Mouse (Mus musculus) heart, embryonic 11.5 days (tissue): Measurements from ENCODE around the gene Ppm1h. TPM values are rescaled to one million over a fixed set of nuclear protein-coding genes. Genes with fewer than 3 reads are reported as not detected.

Experiments
- ATAC-seq: fragments of 200-750 bp; cut with Nextera tagmentation; replicated peaks from 2 replicates; pipeline ENCODE4 v1.8.0; 2017; ENCODE audit warnings: moderate library complexity; ENCODE audit not compliant: insufficient number of reproducible peaks, low FRiP score, low TSS enrichment
- H3K27ac ChIP-seq: fragments of 300-500 bp; sonication (generic); 2 replicates; pipeline ENCODE4 v1.5.1; 2014; ENCODE audit warnings: mild to moderate bottlenecking, low read depth, low read length
- H3K27me3 ChIP-seq: fragments of 300-500 bp; sonication (generic); 2 replicates; pipeline ENCODE4 v1.6.1; 2014; ENCODE audit warnings: mild to moderate bottlenecking, low read length, mixed read lengths; ENCODE audit not compliant: control insufficient read depth, insufficient read depth
- H3K36me3 ChIP-seq: fragments of 300-500 bp; sonication (generic); 2 replicates; pipeline ENCODE4 v1.6.1; 2014; ENCODE audit warnings: mild to moderate bottlenecking, low read length, moderate library complexity, mixed read lengths; ENCODE audit not compliant: control insufficient read depth, insufficient read depth
- H3K4me1 ChIP-seq: fragments of 300-500 bp; sonication (generic); 2 replicates; pipeline ENCODE4 v1.6.1; 2014; ENCODE audit warnings: low read length; ENCODE audit not compliant: control insufficient read depth, insufficient read depth
- H3K4me2 ChIP-seq: fragments of 300-500 bp; sonication (generic); 2 replicates; pipeline ENCODE4 v1.6.1; 2014; ENCODE audit warnings: mild to moderate bottlenecking, moderate library complexity
- H3K4me3 ChIP-seq: fragments of 300-500 bp; sonication (generic); 2 replicates; pipeline ENCODE4 v1.5.1; 2014; ENCODE audit warnings: low read depth, low read length
- H3K9ac ChIP-seq: fragments of 300-500 bp; sonication (generic); 2 replicates; pipeline ENCODE4 v1.6.1; 2014; ENCODE audit warnings: mild to moderate bottlenecking, low read depth, low read length, moderate library complexity
- H3K9me3 ChIP-seq: fragments of 300-500 bp; sonication (generic); replicated peaks from 2 replicates; pipeline ENCODE4 v1.6.1; 2016; ENCODE audit warnings: low read length; ENCODE audit not compliant: control insufficient read depth
- WGBS: fragments of 180-500 bp; shearing (Covaris S2); extraction: QIAGEN DNeasy Blood & Tissue Kit; methylation state at CpG from one replicate; pipeline ENCODE4 v1.1.7; 2014; ENCODE audit not compliant: insufficient replicate concordance; 5-methylcytosine and 5-hydroxymethylcytosine counted together
- polyA plus RNA-seq: library from polyadenylated mRNA; unstranded; fragments of >200 nt; fragmentation: Nextera tagmentation; extraction: Ambion mirVana; gene quantifications from 2 replicates; pipeline ENCODE4 v1.2.1, GENCODE M21; 2014

The Ppm1h gene
- polyA plus RNA-seq, 1 experiment from 2014 or later: 3.9 TPM

- Histone ChIP-seq H3K36me3 (no peaks in the 10 kb centered on the region), H3K27ac (no peak overlapping the region), H3K4me1 (no peaks in the 10 kb centered on the region), H3K4me3 (no peak overlapping the region), H3K4me2 (no peak overlapping the region), H3K9ac (no peak overlapping the region), H3K27me3 (no peaks in the 10 kb centered on the region), H3K9me3 (no peaks in the 10 kb centered on the region)
- no peak for ATAC-seq
- 86% methylated on average over 6 of the region's 6 CpGs for WGBS
Measured at GRCm38 (mm10) chr10:122950966-122951365, 272.4 kb downstream of the Ppm1h start.

- Histone ChIP-seq H3K27ac (no peak overlapping the region), H3K4me3 (no peak overlapping the region), H3K27me3 (no peaks in the 10 kb centered on the region), H3K4me2 (no peak overlapping the region), H3K9ac (no peak overlapping the region), H3K36me3 (no peaks in the 10 kb centered on the region), H3K4me1 (no peaks in the 10 kb centered on the region), H3K9me3 (no peaks in the 10 kb centered on the region)
- WGBS: 85% methylated on average over 9 of the region's 9 CpGs
- ATAC-seq: no peak
Measured at GRCm38 (mm10) chr10:122953576-122953975, 275.0 kb downstream of the Ppm1h start.

DNA sequence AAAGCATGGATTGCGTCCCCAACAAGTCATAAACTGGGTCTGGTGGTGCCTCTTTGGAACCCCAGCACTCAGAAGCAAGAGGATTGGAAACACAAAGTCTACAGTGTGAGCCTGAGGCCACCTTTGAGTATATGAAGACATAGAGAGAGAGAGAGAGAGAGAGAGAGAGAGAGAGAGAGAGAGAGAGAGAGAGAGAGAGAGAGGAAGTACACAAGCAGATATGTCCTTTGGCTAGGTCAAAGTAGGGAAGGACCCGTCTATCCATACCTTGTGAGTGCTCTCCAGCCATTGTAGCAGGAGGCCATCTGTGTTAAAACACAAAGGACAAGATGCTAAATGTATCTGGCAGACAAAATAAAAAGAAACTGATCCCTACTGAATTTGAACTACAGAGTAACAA is 279.4 kb downstream of the Ppm1h start:
- no peak for ATAC-seq
- 74% methylated on average over 2 of the region's 2 CpGs for WGBS

DNA sequence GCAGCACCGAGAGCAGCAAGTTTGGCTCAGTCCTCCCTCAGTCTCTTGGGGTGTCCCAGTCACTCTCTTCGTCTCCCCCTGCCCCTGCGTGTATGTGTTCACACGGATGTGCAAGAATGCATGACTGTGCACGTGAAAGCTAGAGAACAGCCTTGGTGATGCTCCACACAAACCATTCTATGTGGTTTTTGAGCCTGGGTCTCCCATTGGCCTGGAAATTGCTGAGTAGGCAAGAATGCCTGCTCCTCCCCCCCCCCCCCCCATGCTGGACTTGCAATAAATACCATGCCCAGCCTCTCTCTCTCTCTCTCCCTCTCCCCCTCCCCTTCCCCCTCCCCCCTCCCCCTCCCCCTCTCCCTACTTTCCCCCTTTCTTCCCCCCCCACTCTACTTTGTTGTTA is 280.1 kb downstream of the Ppm1h start:
- no peaks in the 10 kb centered on the region for H3K9me3 ChIP-seq
- no peak overlapping the region for H3K27ac ChIP-seq
- no peaks in the 10 kb centered on the region; the same call in 1 of the 2 replicates for H3K4me1 ChIP-seq
- H3K36me3 ChIP-seq: no peaks in the 10 kb centered on the region
- whole genome bisulfite sequencing: 83% methylated on average over 5 of the region's 5 CpGs
- H3K27me3 ChIP-seq: no peaks in the 10 kb centered on the region
- H3K4me2 ChIP-seq: no peak overlapping the region
- H3K9ac ChIP-seq: no peak overlapping the region
- H3K4me3 ChIP-seq: no peak overlapping the region
- 0 out of 2 replicates have a peak, but pooled peaks have one; percentile 22 for ATAC-seq

More for the DNA sequence above, 279.4 kb downstream of the Ppm1h start:
- no peak overlapping the region for H3K4me2 ChIP-seq
- H3K4me1 ChIP-seq: no peaks in the 10 kb centered on the region
- no peak overlapping the region for H3K9ac ChIP-seq
- H3K27me3 ChIP-seq: no peaks in the 10 kb centered on the region
- H3K9me3 ChIP-seq: no peaks in the 10 kb centered on the region
- no peak overlapping the region for H3K27ac ChIP-seq
- H3K36me3 ChIP-seq: no peaks in the 10 kb centered on the region
- no peak overlapping the region for H3K4me3 ChIP-seq

- H3K27ac ChIP-seq: no peak overlapping the region
- H3K4me1 ChIP-seq: peaks cover 5% of the 10 kb centered on the region; the same call in 1 of the 2 replicates
- no peak for ATAC-seq
- 0 out of 2 replicates have a peak overlapping the region, but pooled peaks have one; percentile 38 for H3K4me2 ChIP-seq
- no peaks in the 10 kb centered on the region for H3K36me3 ChIP-seq
- no peaks in the 10 kb centered on the region for H3K9me3 ChIP-seq
- H3K4me3 ChIP-seq: no peak overlapping the region
- WGBS: 75% methylated on average over 16 of the region's 16 CpGs
- H3K27me3 ChIP-seq: no peaks in the 10 kb centered on the region
- no peak overlapping the region for H3K9ac ChIP-seq
Measured at GRCm38 (mm10) chr10:122960216-122960615, 281.7 kb downstream of the Ppm1h start.

GRCm38 (mm10) chr10:122960738-122961137 is 282.2 kb downstream of the Ppm1h start:
- Histone ChIP-seq H3K27me3 (no peaks in the 10 kb centered on the region), H3K27ac (no peak overlapping the region), H3K4me2 (peak overlapping the region; percentile 38), H3K36me3 (no peaks in the 10 kb centered on the region), H3K4me1 (peaks cover 5% of the 10 kb centered on the region; the same call in 1 of the 2 replicates), H3K9ac (no peak overlapping the region; the same call in 1 of the 2 replicates), H3K9me3 (no peaks in the 10 kb centered on the region), H3K4me3 (no peak overlapping the region)
- WGBS: 46% methylated on average over 16 of the region's 16 CpGs
- no peak for ATAC-seq

DNA sequence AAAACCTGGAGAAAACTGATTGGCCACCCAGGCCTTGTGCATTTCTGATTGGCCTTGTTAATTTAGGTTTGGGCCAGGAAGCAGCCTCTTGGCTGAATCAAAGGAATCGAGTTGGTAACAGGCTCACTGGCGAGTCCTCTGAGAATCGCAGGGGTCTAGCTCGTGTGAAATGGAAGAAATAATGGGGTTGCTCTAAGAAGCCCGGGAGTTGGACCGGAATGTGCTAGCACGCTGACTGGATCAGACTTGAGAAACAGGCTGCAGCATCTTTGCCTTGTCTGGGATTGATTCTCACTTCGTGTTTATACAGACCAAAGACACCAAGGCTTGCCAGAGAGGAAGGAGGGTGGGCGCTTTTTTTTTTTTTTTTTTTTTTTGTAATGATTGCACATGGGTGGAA is 282.9 kb downstream of the Ppm1h start:
- H3K27ac ChIP-seq: no peak overlapping the region
- peaks cover 5% of the 10 kb centered on the region; the same call in 1 of the 2 replicates for H3K4me1 ChIP-seq
- no peaks in the 10 kb centered on the region for H3K9me3 ChIP-seq
- H3K27me3 ChIP-seq: no peaks in the 10 kb centered on the region
- H3K36me3 ChIP-seq: no peaks in the 10 kb centered on the region
- H3K4me2 ChIP-seq: no peak overlapping the region
- no peak overlapping the region for H3K4me3 ChIP-seq
- ATAC-seq: no peak
- WGBS: 56% methylated on average over 9 of the region's 9 CpGs
- H3K9ac ChIP-seq: no peak overlapping the region

GRCm38 (mm10) chr10:122962651-122963050 is 284.1 kb downstream of the Ppm1h start:
- Histone ChIP-seq H3K9me3 (no peaks in the 10 kb centered on the region), H3K36me3 (no peaks in the 10 kb centered on the region), H3K4me2 (no peak overlapping the region), H3K27me3 (no peaks in the 10 kb centered on the region), H3K4me1 (peaks cover 5% of the 10 kb centered on the region; the same call in 1 of the 2 replicates), H3K27ac (no peak overlapping the region), H3K4me3 (no peak overlapping the region), H3K9ac (no peak overlapping the region)
- ATAC-seq: no peak
- 54% methylated on average over 9 of the region's 9 CpGs for WGBS
